In the genomic region with DNA sequence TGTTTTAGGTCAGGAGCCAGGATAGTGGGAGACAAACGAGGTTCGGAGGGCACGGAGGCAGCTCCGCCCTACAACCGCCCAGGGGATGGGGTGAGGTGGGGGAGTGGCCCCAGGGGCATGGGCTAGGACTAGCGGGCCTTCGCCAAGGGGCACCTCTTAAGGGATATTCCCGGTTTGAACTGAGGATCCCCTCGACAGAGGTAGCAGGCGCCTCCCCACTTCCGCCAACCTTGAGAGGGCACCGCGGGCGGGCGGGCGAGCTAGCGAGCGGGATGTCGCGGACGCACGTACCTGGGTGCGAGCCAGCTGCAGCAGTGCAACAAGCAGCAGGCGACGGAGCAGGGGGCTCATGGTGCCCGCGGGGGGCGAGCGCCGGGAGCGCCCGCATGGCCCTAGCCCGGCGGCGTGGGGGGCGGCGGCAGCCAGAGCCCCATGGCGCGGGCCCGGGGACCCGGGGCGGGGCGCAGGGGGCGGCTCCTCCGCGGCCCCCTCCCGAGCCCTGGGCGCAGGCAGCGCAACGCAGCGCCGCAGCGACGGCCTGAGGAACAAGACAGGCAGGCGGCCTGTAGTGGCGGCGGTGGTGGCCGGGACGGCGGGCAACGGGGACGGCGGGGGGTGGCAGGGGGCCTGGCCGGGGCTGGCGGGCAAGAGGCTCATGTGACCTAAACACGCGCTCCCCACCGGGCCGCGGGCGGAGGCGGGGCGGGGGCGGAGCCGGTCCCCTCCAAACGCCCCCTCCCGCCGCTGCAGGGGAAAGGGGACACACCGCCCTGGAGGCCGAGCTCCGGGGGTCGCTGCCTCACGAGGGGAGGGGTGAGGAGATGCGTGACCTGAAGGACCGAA, we compare ENCODE assay signal across 8 mouse cellular contexts. TPM values are rescaled to one million over a fixed set of nuclear protein-coding genes. Genes with fewer than 3 reads are reported as not detected.
A peak's percentile ranks its signal among the peaks of the same experiment; 100 is the strongest.
DNase-seq lines count a peak whose midpoint lies in the region; ATAC-seq and TF ChIP-seq lines count a peak whose summit lies in the region.

A gene (minus strand): TSS at position 591 of the 843 bp plus-strand sequence.

- dilution Hi-C loops in CH12.LX (cut with MboI; ENCODE audit: extremely low pct_ligation_motif_present, extremely low pct_unique_long_range_greater_than_20kb, low sequenced_read_pairs): no loop called here

- H3K9me3 ChIP-seq in CH12.LX (replicated peaks; ENCODE audit: low read length): no peaks in the 10 kb centered on the region
- no peaks in the 10 kb centered on the region for H3K9me3 ChIP-seq in heart, embryonic 16.5 days (replicated peaks; ENCODE audit: control insufficient read depth, low read length)
- no peaks in the 10 kb centered on the region for H3K9me3 ChIP-seq in lung, embryonic 14.5 days (ENCODE audit: low read depth, low read length)
- no peaks in the 10 kb centered on the region for H3K9me3 ChIP-seq in neural tube, embryonic 15.5 days (replicated peaks)

- no peaks in the 10 kb centered on the region for H3K79me2 ChIP-seq in CH12.LX (replicated peaks; ENCODE audit: control insufficient read depth, extremely low read depth, insufficient read depth, poor library complexity, severe bottlenecking)

- TF ChIP-seq RAD21 in CH12.LX (IDR thresholded peaks at IDR 0.05; ENCODE audit: low read depth, low read length): no peak

- under 1% methylated on average over 76 of the region's 85 CpGs for WGBS in heart, embryonic 16.5 days
- under 1% methylated on average over 72 of the region's 85 CpGs for WGBS in lung, embryonic 14.5 days
- WGBS in neural tube, embryonic 15.5 days: under 1% methylated on average over 65 of the region's 85 CpGs

- no peak for TF ChIP-seq CTCF in CH12.LX (conservative IDR thresholded peaks at IDR 0.05 in 1 of 2, IDR thresholded peaks at IDR 0.05 in 1 of 2; ENCODE audit: low read depth in 2 of 2, low read length in 2 of 2)
- TF ChIP-seq CTCF in bone marrow macrophage, adult 2 months (IDR thresholded peaks at IDR 0.05; ENCODE audit: low read depth, low read length): no peak
- no peak for TF ChIP-seq CTCF in lung, embryonic 14.5 days (IDR thresholded peaks at IDR 0.05; ENCODE audit: low read depth)

- peaks cover 6 to 24% of the 10 kb centered on the region in 2 experiments for H3K4me1 ChIP-seq in CH12.LX (ENCODE audit: control insufficient read depth in 1 of 2, insufficient read depth in 2 of 2)
- peaks cover 13% of the 10 kb centered on the region for H3K4me1 ChIP-seq in bone marrow macrophage, adult 2 months (ENCODE audit: control insufficient read depth, insufficient read depth, low read length)
- H3K4me1 ChIP-seq in heart, embryonic 16.5 days (ENCODE audit: control insufficient read depth, insufficient read depth, low read length): peaks cover 22% of the 10 kb centered on the region
- H3K4me1 ChIP-seq in lung, embryonic 14.5 days (ENCODE audit: insufficient read depth): no peaks in the 10 kb centered on the region; the same call in 1 of the 2 replicates
- peaks cover 38% of the 10 kb centered on the region for H3K4me1 ChIP-seq in neural tube, embryonic 15.5 days

- H3K27ac ChIP-seq in CH12.LX (ENCODE audit: insufficient read depth, low read depth): no peak within 1 kb of the TSS; the same call in 1 of the 2 replicates
- H3K27ac ChIP-seq in bone marrow macrophage, adult 2 months (ENCODE audit: insufficient read depth, low read depth, low read length): peak within 1 kb of the TSS; percentile 47
- H3K27ac ChIP-seq in heart, embryonic 16.5 days (ENCODE audit: low read length): peak within 1 kb of the TSS; percentile 99
- peak within 1 kb of the TSS; percentile 83 for H3K27ac ChIP-seq in lung, embryonic 14.5 days (ENCODE audit: low read depth)
- H3K27ac ChIP-seq in neural tube, embryonic 15.5 days (replicated peaks): peak within 1 kb of the TSS; percentile 86

- peak; percentile 46; the same call in 1 of the 2 replicates for ATAC-seq in erythroid progenitor cell, adult 5-6 weeks (replicated peaks; ENCODE audit: low FRiP score, poor library complexity, severe bottlenecking)
- peak; percentile 69 for ATAC-seq in heart, embryonic 16.5 days (replicated peaks; ENCODE audit: extremely low read depth, insufficient read depth, low FRiP score)
- peak; percentile 57 for ATAC-seq in lung, embryonic 14.5 days (ENCODE audit: insufficient read depth)
- peak; percentile 56 for ATAC-seq in neural tube, embryonic 15.5 days (ENCODE audit: low FRiP score)

- in situ Hi-C loops in CH12.LX (cut with MboI; ENCODE audit: low pct_ligation_motif_present, low pct_unique_long_range_greater_than_20kb, low sequenced_read_pairs): no loop called here

- no peaks in the 10 kb centered on the region for H3K27me3 ChIP-seq in CH12.LX (replicated peaks)
- H3K27me3 ChIP-seq in heart, embryonic 16.5 days (ENCODE audit: control insufficient read depth, insufficient read depth, low read length): no peaks in the 10 kb centered on the region
- H3K27me3 ChIP-seq in lung, embryonic 14.5 days (ENCODE audit: insufficient read depth, low read length): 0 out of 2 replicates have a peak, but pooled peaks cover 2% of the 10 kb centered on the region
- H3K27me3 ChIP-seq in neural tube, embryonic 15.5 days (replicated peaks): no peaks in the 10 kb centered on the region

- H3K4me3 ChIP-seq in CH12.LX (replicated peaks in 1 of 3; ENCODE audit: low read depth in 2 of 3, low read length in 2 of 3, poor library complexity in 1 of 3): peak within 1 kb of the TSS; percentile 73 to 81 (median 76)
- H3K4me3 ChIP-seq in bone marrow macrophage, adult 2 months (ENCODE audit: insufficient read depth, low read length): peak within 1 kb of the TSS; percentile 72
- peak within 1 kb of the TSS; percentile 86 for H3K4me3 ChIP-seq in heart, embryonic 16.5 days (ENCODE audit: low read length)
- H3K4me3 ChIP-seq in lung, embryonic 14.5 days (ENCODE audit: low read depth, low read length): peak within 1 kb of the TSS; percentile 85
- H3K4me3 ChIP-seq in neural tube, embryonic 15.5 days (replicated peaks): peak within 1 kb of the TSS; percentile 80

- TF ChIP-seq EP300 in CH12.LX (IDR thresholded peaks at IDR 0.05; ENCODE audit: low read length): no peak

- peaks cover 13 to 44% of the 10 kb centered on the region in 2 experiments for H3K36me3 ChIP-seq in CH12.LX (replicated peaks in 1 of 2; ENCODE audit: control insufficient read depth in 1 of 2, insufficient read depth in 1 of 2, low read length in 1 of 2)
- peaks cover 21% of the 10 kb centered on the region for H3K36me3 ChIP-seq in heart, embryonic 16.5 days (ENCODE audit: control insufficient read depth, insufficient read depth)
- H3K36me3 ChIP-seq in lung, embryonic 14.5 days (ENCODE audit: insufficient read depth): peaks cover 27% of the 10 kb centered on the region
- peaks cover 24% of the 10 kb centered on the region for H3K36me3 ChIP-seq in neural tube, embryonic 15.5 days

- peak within 1 kb of the TSS; percentile 53 for H3K4me2 ChIP-seq in CH12.LX (ENCODE audit: insufficient read depth, low read depth, poor library complexity, severe bottlenecking)
- H3K4me2 ChIP-seq in heart, embryonic 16.5 days (ENCODE audit: low read depth, low read length): peak within 1 kb of the TSS; percentile 88
- H3K4me2 ChIP-seq in lung, embryonic 14.5 days: peak within 1 kb of the TSS; percentile 82
- peak within 1 kb of the TSS; percentile 88 for H3K4me2 ChIP-seq in neural tube, embryonic 15.5 days

- peak; percentile 40; the same call in 1 of the 2 replicates for TF ChIP-seq POLR2A in CH12.LX (IDR thresholded peaks at IDR 0.05; ENCODE audit: low read depth, low read length)
- no peak for TF ChIP-seq POLR2A in bone marrow macrophage, adult 2 months (IDR thresholded peaks at IDR 0.05; ENCODE audit: borderline replicate concordance, low read depth, low read length)

- H3K9ac ChIP-seq in CH12.LX (ENCODE audit: insufficient read depth, low read depth): peak within 1 kb of the TSS; percentile 64
- peak within 1 kb of the TSS; percentile 97 for H3K9ac ChIP-seq in heart, embryonic 16.5 days (ENCODE audit: low read length)
- peak within 1 kb of the TSS; percentile 83 for H3K9ac ChIP-seq in lung, embryonic 14.5 days
- peak within 1 kb of the TSS; percentile 92 for H3K9ac ChIP-seq in neural tube, embryonic 15.5 days (replicated peaks)

- no peak for DNase-seq in CH12.LX (ENCODE audit: extremely low read depth)
- peak; percentile 69 to 87 for DNase-seq in kidney, postnatal 36 days
- DNase-seq in lung, embryonic 14.5 days: peak; percentile 71
- DNase-seq in urinary bladder, adult 2 months (ENCODE audit: low spot score): peak; percentile 73

TF ChIP-seq in CH12.LX, 34 proteins besides CTCF, POLR2A, EP300 and RAD21 (continues in another document):
- TF ChIP-seq MAZ (IDR thresholded peaks at IDR 0.05; ENCODE audit: low read depth, low read length) (0 out of 2 replicates have a peak, but pooled peaks have one; percentile 7), UBTF (IDR thresholded peaks at IDR 0.05; ENCODE audit: low read depth, low read length) (0 out of 2 replicates have a peak, but pooled peaks have one; percentile 52), TCF12 (IDR thresholded peaks at IDR 0.05; ENCODE audit: low read depth, low read length) (peak; percentile 32; the same call in 1 of the 2 replicates), BHLHE40 (IDR thresholded peaks at IDR 0.05; ENCODE audit: low read depth, low read length) (peak; percentile 39; the same call in 1 of the 2 replicates), ZMIZ1 (IDR thresholded peaks at IDR 0.05; ENCODE audit: low read depth, low read length) (no peak), ELF1 (IDR thresholded peaks at IDR 0.05; ENCODE audit: low read depth, low read length) (peak; percentile 56; the same call in 1 of the 2 replicates), SIN3A (IDR thresholded peaks at IDR 0.05; ENCODE audit: low read length) (peak; percentile 56), NELFE (IDR thresholded peaks at IDR 0.05; ENCODE audit: low read depth, low read length) (peak; percentile 34; the same call in 1 of the 2 replicates), MXI1 (IDR thresholded peaks at IDR 0.05; ENCODE audit: low read depth, low read length) (peak; percentile 39; the same call in 1 of the 2 replicates), CHD1 (IDR thresholded peaks at IDR 0.05; ENCODE audit: low read depth, low read length) (no peak), ZC3H11A (IDR thresholded peaks at IDR 0.05; ENCODE audit: low read depth, low read length) (no peak)

RNA-seq across cellular contexts. Expression of the gene that starts here (rescaled TPM):
- 12.9 and 13.2 TPM in 2 replicates for total RNA-seq in CH12.LX (2012; rRNA removed)
- 3.2 and 3.5 TPM in 2 replicates for total RNA-seq in CH12.LX (2014; rRNA removed)
- 28.4 and 35.1 TPM in 2 replicates for polyA plus RNA-seq in CH12.LX (2012; ENCODE audit: insufficient read length, low read depth)
- 30.1 and 39.9 TPM in 2 replicates for polyA plus RNA-seq in bone marrow macrophage, adult 2 months (2012; ENCODE audit: insufficient read depth, insufficient read length, missing spikeins)
- total RNA-seq in erythroid progenitor cell, adult 5-6 weeks (2015; ENCODE audit: low replicate concordance): 13.7 and 22.2 TPM in 2 replicates
- total RNA-seq in erythroid progenitor cell, adult 5-6 weeks (2017; ENCODE audit: low replicate concordance): 0.98 and 4.1 TPM in 2 replicates
- polyA plus RNA-seq in heart, embryonic 16.5 days (2015; fragmentation: Nextera tagmentation; extraction: Ambion mirVana): 123 and 171 TPM in 2 replicates
- polyA plus RNA-seq in lung, embryonic 14.5 days (2014; fragmentation: Nextera tagmentation; extraction: Ambion mirVana): 42.5 and 44.6 TPM in 2 replicates
- 68.6 and 83.1 TPM in 2 replicates for polyA plus RNA-seq in neural tube, embryonic 15.5 days (2015; fragmentation: Nextera tagmentation; extraction: Ambion mirVana)
- 48.1 and 76.3 TPM in 2 replicates for polyA plus RNA-seq in urinary bladder, adult 2 months (2012; rRNA removed)
